Mouse (Mus musculus) bone marrow, adult 2 months (tissue): ENCODE measurements at regions not wholly inside any gene's neighbourhood (a gene's known extent, or its start where the extent isn't known, plus 50 kb on each side); places are given as distances from the start of the nearest gene placed in this dataset.

Experiments
- CTCF ChIP-seq: fragments of 200-500 bp; IDR thresholded peaks from 2 replicates; pipeline ENCODE4 v1.5.1; 2011; ENCODE audit warnings: low read length, control low read depth; ENCODE audit not compliant: control insufficient read depth, insufficient read depth
- POLR2A ChIP-seq: fragments of 200-500 bp; IDR thresholded peaks from 2 replicates; pipeline ENCODE4 v1.6.1; 2011; ENCODE audit warnings: low read depth, mild to moderate bottlenecking, control low read depth, low read length, borderline replicate concordance; ENCODE audit not compliant: control insufficient read depth

DNA sequence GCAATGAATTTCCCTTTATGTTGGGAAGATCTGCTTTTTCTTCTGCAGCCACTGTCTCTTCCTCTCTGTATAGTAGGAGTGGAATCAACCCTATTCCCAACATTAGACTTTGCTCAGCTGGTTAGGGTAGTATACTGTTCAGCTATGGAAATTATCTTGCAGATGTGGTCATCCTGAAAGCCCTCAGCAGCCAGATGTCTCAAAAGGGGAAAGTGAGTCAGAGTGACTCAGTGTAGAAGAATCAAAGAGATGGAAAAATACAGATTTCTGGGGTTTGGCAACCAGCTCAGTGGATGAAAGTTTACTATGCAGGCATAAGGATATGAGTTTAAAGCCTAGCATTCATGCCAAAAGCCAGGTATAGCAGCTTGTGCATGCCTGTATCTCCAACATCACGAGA lies 300.9 kb upstream of the Nmur2 start:
- no peak for TF ChIP-seq CTCF
- no peak for TF ChIP-seq POLR2A
